20 mouse cellular contexts compared by ENCODE assay signal in the genomic region with DNA sequence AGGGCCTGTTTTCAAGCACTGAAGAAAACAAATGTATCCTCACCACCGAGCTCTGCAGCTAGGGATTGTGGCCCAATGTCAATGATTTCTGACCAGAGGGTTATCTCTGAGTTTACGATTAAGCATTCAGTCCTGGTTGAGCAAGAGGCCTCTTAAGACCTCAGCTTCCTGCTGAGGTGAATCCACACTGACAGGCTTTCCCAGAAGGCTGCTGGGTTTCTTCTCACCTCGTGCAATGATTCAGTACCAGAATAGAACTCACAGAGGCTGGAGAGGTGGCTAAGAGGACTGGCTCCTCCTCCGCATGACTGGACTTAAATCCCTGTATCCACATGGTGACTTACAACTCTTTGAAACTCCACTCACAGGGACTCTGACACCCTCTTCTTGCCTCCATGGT. TPM values are rescaled to one million over a fixed set of nuclear protein-coding genes. Genes with fewer than 3 reads are reported as not detected.
"Had no signal": no experiment of that assay in that cellular context is flagged by ENCODE, and none has a peak within 500 bp of the region (broad histone marks: within the 10 kb centered on the region; RNA-seq: fewer than 3 reads in every experiment).

No protein-coding gene starts in this region.

- H3K27ac ChIP-seq: left cerebral cortex, adult 2 months; limb, embryonic 12.5 days; liver, embryonic 14.5 days; midbrain, embryonic 10.5 days; neural tube, embryonic 13.5 days; stomach, embryonic 15.5 days had no signal

- H3K9me3 ChIP-seq: limb, embryonic 12.5 days; midbrain, embryonic 10.5 days; neural tube, embryonic 13.5 days; stomach, embryonic 15.5 days had no signal

- H3K4me3 ChIP-seq: left cerebral cortex, adult 2 months; limb, embryonic 12.5 days; midbrain, embryonic 10.5 days; neural tube, embryonic 13.5 days; stomach, embryonic 15.5 days had no signal

- ATAC-seq: midbrain, embryonic 16.5 days had no signal

- H3K4me2 ChIP-seq: limb, embryonic 12.5 days; neural tube, embryonic 13.5 days; stomach, embryonic 15.5 days had no signal

- H3K4me1 ChIP-seq: limb, embryonic 12.5 days; midbrain, embryonic 10.5 days; neural tube, embryonic 13.5 days; stomach, embryonic 15.5 days had no signal

- H3K9ac ChIP-seq: limb, embryonic 12.5 days; liver, embryonic 14.5 days; neural tube, embryonic 13.5 days; stomach, embryonic 15.5 days had no signal

- H3K27me3 ChIP-seq: limb, embryonic 12.5 days; neural tube, embryonic 13.5 days; stomach, embryonic 15.5 days had no signal

- DNase-seq: kidney, adult 18-20 months; kidney, postnatal 14 days; lung, adult 18-20 months; retina, postnatal 1 day; right cerebral cortex, postnatal 14 days; thymus, postnatal 4 days had no signal

RNA-seq across cellular contexts. Expression of gene Gm17409, which starts 26.8 kb away (rescaled TPM):
- total RNA-seq: layer of hippocampus, postnatal 25 days; left cerebral cortex, adult 2 months; left cerebral cortex, postnatal 14 days; liver, adult 2 months had no signal
- polyA plus RNA-seq: kidney, embryonic 14.5 days; limb, embryonic 12.5 days; liver, adult 2 months; liver, embryonic 14.5 days; lung, embryonic 16.5 days; midbrain, embryonic 10.5 days; midbrain, embryonic 16.5 days; neural tube, embryonic 13.5 days; spleen, adult 2 months; stomach, embryonic 15.5 days; thymus, postnatal 0 days had no signal
